Mouse (Mus musculus): ENCODE results near the gene Chrm1. TPM values are rescaled to one million over a fixed set of nuclear protein-coding genes. Genes with fewer than 3 reads are reported as not detected.
A peak's percentile ranks its signal among the peaks of the same experiment; 100 is the strongest.

The Chrm1 gene
- not detected in 2 replicates for polyA plus RNA-seq (2012; ENCODE audit: insufficient read depth, insufficient read length, missing spikeins)

DNA sequence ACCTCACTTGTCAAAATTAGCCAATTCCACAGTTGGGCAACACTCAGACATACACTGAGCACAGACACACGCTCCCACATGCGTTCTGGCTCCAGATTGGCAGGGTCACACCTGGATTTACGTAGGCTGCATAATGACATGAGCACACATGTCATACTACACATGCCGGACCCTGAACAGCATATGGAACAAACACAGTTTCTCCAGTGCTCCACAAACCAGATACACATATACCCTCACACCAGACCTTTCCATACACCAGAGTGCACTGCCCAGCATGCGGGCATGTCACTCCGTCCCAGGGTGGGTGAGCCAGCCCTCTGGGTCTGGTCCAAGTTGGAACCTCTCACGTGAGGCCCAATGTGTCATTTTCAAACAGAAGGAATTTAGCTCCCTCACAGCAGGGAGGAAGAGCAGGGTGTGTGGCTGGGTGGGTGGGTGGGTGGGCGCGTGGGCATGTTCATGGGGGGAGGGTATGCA, at the start of gene Chrm1:
Gene Chrm1 (plus strand): TSS at position 430 of the 480 bp plus-strand sequence.
- no peak within 1 kb of the TSS for H3K27ac ChIP-seq (replicated peaks; ENCODE audit: low read depth, low read length)
- H3K4me1 ChIP-seq (ENCODE audit: control insufficient read depth, insufficient read depth, insufficient read length, low read length), result no peaks in the 10 kb centered on the region; the same call in 1 of the 2 replicates
- H3K4me3 ChIP-seq (ENCODE audit: insufficient read depth, low read depth, low read length), result no peak within 1 kb of the TSS

DNA sequence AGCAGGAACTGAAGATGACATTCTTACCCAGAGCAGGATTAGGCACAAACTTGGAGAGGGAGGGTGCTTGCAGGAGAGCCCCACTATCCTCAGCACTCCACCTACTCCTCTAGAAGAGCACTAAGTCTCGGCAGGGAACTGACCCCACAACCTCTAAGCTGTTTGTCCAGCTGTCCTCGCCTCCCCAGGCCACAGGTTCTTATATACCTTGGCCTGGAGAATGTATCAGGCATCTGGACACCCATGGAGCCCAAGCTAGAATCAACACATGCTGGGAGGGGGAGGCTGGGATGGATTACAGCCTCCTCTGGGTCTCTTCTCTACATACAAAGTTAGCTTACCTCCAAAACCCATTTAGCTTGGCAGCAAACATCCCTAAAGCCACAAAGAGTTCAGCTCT, 49.2 kb upstream of the Chrm1 start:
- H3K27ac ChIP-seq (replicated peaks; ENCODE audit: low read depth, low read length), result no peak overlapping the region
- no peaks in the 10 kb centered on the region for H3K4me1 ChIP-seq (ENCODE audit: control insufficient read depth, insufficient read depth, insufficient read length, low read length)
- no peak overlapping the region for H3K4me3 ChIP-seq (ENCODE audit: insufficient read depth, low read depth, low read length)

DNA sequence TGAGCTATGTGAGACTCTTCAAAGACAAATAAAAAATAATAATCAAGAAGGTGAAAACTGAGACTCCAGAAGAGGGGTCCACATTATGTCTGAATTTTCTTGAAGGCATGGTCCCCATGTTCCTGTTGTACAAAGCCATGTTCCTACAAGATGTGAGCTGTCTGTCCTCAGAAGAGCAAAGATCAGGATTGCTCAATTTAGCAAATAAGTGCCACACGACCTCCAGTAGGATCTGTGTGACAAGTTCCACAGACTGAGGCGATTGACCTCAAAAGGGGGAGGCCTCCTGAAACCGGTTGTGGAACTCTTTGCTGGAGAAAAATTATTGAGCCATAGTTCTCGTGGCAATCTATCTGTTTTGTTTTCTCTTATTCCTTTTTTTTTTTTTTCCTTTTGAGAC, 47.3 kb upstream of the Chrm1 start:
- Histone ChIP-seq H3K27ac (replicated peaks; ENCODE audit: low read depth, low read length) (no peak overlapping the region), H3K4me3 (ENCODE audit: insufficient read depth, low read depth, low read length) (no peak overlapping the region), H3K4me1 (ENCODE audit: control insufficient read depth, insufficient read depth, insufficient read length, low read length) (no peaks in the 10 kb centered on the region)

DNA sequence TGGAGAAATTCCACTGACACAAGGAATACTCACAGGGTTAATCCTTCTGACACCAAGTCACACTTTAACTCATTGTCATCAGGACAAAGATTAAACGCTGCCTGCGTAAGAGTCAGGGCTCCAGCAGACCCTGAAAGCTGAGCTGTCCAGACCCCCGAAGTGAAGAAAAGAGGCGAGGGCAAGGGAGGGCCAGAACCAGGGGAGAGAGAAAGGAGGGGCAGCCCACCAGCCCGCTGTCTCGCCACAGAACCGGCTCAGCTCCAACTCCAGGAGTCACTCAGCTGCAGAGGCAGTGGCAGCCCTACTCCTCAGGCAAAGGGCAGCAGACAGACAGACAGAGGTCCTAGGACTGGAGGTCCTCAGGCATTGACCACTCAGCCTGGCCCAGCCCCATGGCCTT, 45.7 kb upstream of the Chrm1 start, which contains the start of gene Slc22a6:
Gene Slc22a6 (plus strand): TSS at position 136 of the 400 bp plus-strand sequence.
- Histone ChIP-seq H3K27ac (replicated peaks; ENCODE audit: low read depth, low read length) (no peak within 1 kb of the TSS), H3K4me3 (ENCODE audit: insufficient read depth, low read depth, low read length) (no peak within 1 kb of the TSS), H3K4me1 (ENCODE audit: control insufficient read depth, insufficient read depth, insufficient read length, low read length) (no peaks in the 10 kb centered on the region)

DNA sequence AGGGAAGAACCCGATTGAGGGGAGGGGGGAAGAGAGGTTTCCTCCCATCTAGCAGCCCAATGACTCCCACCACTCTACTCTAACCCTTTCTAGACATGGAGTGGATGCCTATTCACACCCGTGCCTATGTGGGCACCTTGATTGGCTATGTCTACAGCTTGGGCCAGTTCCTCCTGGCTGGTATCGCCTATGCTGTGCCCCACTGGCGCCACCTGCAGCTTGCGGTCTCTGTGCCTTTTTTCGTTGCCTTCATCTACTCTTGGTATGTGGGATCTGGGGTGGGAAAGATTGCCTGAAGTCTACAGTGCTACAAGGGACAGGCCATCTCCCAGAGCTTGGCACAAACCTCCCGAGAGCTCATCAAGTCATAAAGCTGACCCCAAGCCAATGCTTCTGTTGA, 42.5 kb upstream of the Chrm1 start:
- Histone ChIP-seq H3K27ac (replicated peaks; ENCODE audit: low read depth, low read length) (no peak overlapping the region), H3K4me1 (ENCODE audit: control insufficient read depth, insufficient read depth, insufficient read length, low read length) (no peaks in the 10 kb centered on the region), H3K4me3 (ENCODE audit: insufficient read depth, low read depth, low read length) (no peak overlapping the region)

GRCm38 (mm10) chr19:8630249-8630648, 33.3 kb upstream of the Chrm1 start:
- H3K27ac ChIP-seq (replicated peaks; ENCODE audit: low read depth, low read length), result no peak overlapping the region
- no peak overlapping the region for H3K4me3 ChIP-seq (ENCODE audit: insufficient read depth, low read depth, low read length)
- H3K4me1 ChIP-seq (ENCODE audit: control insufficient read depth, insufficient read depth, insufficient read length, low read length), result no peaks in the 10 kb centered on the region

DNA sequence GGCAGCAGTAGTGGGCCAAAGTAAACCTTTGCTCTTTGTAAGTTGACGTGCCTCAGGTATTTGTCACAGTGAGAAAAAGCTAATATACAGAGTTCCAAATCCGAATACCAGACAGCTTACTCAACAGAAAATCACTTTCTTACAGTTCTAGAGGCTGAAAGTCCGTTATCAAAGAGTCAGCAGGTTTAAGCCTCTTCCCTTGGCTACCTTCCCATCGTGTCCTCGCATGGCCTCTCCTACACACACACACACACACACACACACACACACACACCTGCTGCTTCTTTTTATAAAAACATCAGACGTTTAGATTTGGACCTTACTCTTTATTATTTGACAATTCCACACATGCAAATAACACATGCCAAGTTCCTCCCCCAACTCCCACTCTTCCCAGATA, 32.8 kb upstream of the Chrm1 start:
- Histone ChIP-seq H3K4me3 (ENCODE audit: insufficient read depth, low read depth, low read length) (no peak overlapping the region), H3K4me1 (ENCODE audit: control insufficient read depth, insufficient read depth, insufficient read length, low read length) (no peaks in the 10 kb centered on the region), H3K27ac (replicated peaks; ENCODE audit: low read depth, low read length) (no peak overlapping the region)

GRCm38 (mm10) chr19:8632029-8632428, 31.6 kb upstream of the Chrm1 start:
- Histone ChIP-seq H3K4me3 (ENCODE audit: insufficient read depth, low read depth, low read length) (no peak overlapping the region), H3K27ac (replicated peaks; ENCODE audit: low read depth, low read length) (no peak overlapping the region), H3K4me1 (ENCODE audit: control insufficient read depth, insufficient read depth, insufficient read length, low read length) (no peaks in the 10 kb centered on the region)

GRCm38 (mm10) chr19:8642086-8642485, 21.5 kb upstream of the Chrm1 start:
- Histone ChIP-seq H3K4me3 (ENCODE audit: insufficient read depth, low read depth, low read length) (no peak overlapping the region), H3K27ac (replicated peaks; ENCODE audit: low read depth, low read length) (no peak overlapping the region), H3K4me1 (ENCODE audit: control insufficient read depth, insufficient read depth, insufficient read length, low read length) (no peaks in the 10 kb centered on the region)

DNA sequence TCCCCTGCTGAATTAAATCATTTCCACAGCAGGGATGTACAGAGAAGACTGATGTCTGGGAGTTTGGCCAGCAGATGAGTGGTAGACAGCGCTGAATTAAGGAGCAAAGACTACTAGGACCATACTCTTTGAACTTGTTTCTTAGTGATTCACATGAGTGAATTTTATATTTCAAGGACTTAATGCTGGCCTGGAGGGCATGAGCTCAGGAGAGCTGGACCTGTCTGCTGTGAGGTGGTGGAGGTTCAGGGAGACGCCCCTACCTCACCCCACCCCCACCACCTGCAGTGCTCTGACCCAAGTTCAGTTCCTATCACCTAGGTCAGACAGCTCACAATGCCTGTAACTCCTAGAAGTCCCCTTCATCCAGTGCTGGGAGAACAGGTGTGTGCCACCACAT, 17.2 kb upstream of the Chrm1 start:
- H3K27ac ChIP-seq (replicated peaks; ENCODE audit: low read depth, low read length), result no peak overlapping the region
- no peak overlapping the region for H3K4me3 ChIP-seq (ENCODE audit: insufficient read depth, low read depth, low read length)
- H3K4me1 ChIP-seq (ENCODE audit: control insufficient read depth, insufficient read depth, insufficient read length, low read length), result no peaks in the 10 kb centered on the region

DNA sequence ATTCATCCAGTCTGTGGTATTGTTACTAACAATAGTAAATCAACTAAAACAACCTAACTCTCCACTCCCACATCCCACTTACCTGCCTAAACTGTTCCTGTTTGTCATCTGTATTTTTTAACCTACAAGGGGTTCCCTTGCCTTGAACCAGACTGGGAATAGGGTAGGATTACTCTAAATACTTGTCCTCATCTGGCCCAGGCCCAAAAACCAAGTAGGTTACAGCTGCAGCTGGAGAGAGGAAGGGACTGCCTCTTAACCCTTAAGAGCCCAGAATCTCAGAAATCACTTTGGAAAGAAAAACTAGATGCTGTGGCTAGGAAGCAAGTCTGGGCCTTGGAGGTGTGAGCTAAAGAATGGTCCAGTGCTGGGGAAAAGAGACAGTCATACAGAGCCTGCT, 7.8 kb upstream of the Chrm1 start:
- Histone ChIP-seq H3K4me1 (ENCODE audit: control insufficient read depth, insufficient read depth, insufficient read length, low read length) (peaks cover 4% of the 10 kb centered on the region), H3K27ac (replicated peaks; ENCODE audit: low read depth, low read length) (peak overlapping the region; percentile 42; the same call in 1 of the 2 replicates), H3K4me3 (ENCODE audit: insufficient read depth, low read depth, low read length) (no peak overlapping the region)

DNA sequence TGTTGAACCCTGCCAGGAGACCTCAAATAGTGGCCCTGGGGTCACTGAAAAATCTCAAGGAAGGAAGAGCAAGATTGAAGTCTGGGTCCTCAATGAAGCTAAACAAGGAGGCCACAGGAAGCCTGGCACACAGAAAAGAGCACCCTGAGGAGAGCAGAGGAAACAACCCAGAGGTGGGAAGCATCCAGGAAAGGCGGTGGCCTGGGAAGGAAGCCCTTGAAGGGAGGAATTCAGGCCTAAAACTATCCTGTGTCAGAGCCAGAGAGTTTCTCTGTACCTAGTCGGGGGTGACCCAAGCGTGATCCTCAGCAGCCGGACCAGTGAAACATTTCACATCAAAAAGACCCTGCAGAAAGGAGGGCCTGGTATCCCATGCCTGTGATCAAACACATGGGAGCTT, 7.2 kb upstream of the Chrm1 start:
- Histone ChIP-seq H3K27ac (replicated peaks; ENCODE audit: low read depth, low read length) (peak overlapping the region; percentile 62; the same call in 1 of the 2 replicates), H3K4me1 (ENCODE audit: control insufficient read depth, insufficient read depth, insufficient read length, low read length) (peaks cover 4% of the 10 kb centered on the region), H3K4me3 (ENCODE audit: insufficient read depth, low read depth, low read length) (no peak overlapping the region)

- peak overlapping the region; percentile 25 for H3K4me3 ChIP-seq (ENCODE audit: insufficient read depth, low read depth, low read length)
- H3K4me1 ChIP-seq (ENCODE audit: control insufficient read depth, insufficient read depth, insufficient read length, low read length), result peaks cover 2% of the 10 kb centered on the region
- no peak overlapping the region for H3K27ac ChIP-seq (replicated peaks; ENCODE audit: low read depth, low read length)
Measured at GRCm38 (mm10) chr19:8661821-8662307, 1.7 kb upstream of the Chrm1 start.

- H3K4me3 ChIP-seq (ENCODE audit: insufficient read depth, low read depth, low read length), result peak overlapping the region; percentile 25; the same call in 1 of the 2 replicates
Measured at GRCm38 (mm10) chr19:8662337-8662736, 1.3 kb upstream of the Chrm1 start.

DNA sequence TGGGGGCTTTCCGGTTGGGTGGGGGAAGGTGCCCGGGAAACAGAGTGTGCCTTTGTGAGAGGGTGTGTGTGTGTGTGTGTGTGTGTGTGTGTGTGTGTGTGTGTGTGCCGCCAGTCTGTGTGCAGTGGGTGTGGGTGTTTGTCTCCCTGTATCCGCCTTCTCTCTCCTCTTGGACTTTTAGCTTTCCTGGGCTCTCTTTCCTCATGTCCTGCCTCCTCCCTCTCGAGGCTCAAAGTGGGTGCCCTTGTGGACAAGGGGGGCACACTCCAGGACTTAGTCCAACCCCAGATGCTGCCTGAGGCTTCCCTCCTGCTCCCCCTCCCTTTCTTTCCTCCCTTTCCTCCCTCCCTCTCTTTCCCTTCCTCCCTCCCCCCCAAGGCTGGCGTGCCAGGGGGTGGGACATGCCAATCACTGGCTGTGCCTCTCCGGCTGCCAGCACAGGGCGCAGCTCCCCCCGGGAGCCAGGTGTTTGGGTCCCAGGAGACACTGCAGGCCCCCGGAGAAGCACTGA, 377 bp downstream of the Chrm1 start:
- Histone ChIP-seq H3K4me1 (ENCODE audit: control insufficient read depth, insufficient read depth, insufficient read length, low read length) (no peaks in the 10 kb centered on the region; the same call in 1 of the 2 replicates), H3K4me3 (ENCODE audit: insufficient read depth, low read depth, low read length) (no peak overlapping the region), H3K27ac (replicated peaks; ENCODE audit: low read depth, low read length) (no peak overlapping the region)

More at GRCm38 (mm10) chr19:8662337-8662736, 1.3 kb upstream of the Chrm1 start:
- H3K4me1 ChIP-seq (ENCODE audit: control insufficient read depth, insufficient read depth, insufficient read length, low read length), result no peaks in the 10 kb centered on the region; the same call in 1 of the 2 replicates
- H3K27ac ChIP-seq (replicated peaks; ENCODE audit: low read depth, low read length), result no peak overlapping the region

- H3K4me1 ChIP-seq (ENCODE audit: control insufficient read depth, insufficient read depth, insufficient read length, low read length), result no peaks in the 10 kb centered on the region; the same call in 1 of the 2 replicates
- no peak overlapping the region for H3K4me3 ChIP-seq (ENCODE audit: insufficient read depth, low read depth, low read length)
- no peak overlapping the region for H3K27ac ChIP-seq (replicated peaks; ENCODE audit: low read depth, low read length)
Measured at GRCm38 (mm10) chr19:8664859-8665258, 1.3 kb downstream of the Chrm1 start.

Measured in brown adipose tissue, adult 24 weeks (tissue).